Mouse (Mus musculus): ENCODE measurements around the gene Barx2. TPM values are rescaled to one million over a fixed set of nuclear protein-coding genes. Genes with fewer than 3 reads are reported as not detected.

The Barx2 gene
- polyA plus RNA-seq, 1 experiment, result not detected

DNA sequence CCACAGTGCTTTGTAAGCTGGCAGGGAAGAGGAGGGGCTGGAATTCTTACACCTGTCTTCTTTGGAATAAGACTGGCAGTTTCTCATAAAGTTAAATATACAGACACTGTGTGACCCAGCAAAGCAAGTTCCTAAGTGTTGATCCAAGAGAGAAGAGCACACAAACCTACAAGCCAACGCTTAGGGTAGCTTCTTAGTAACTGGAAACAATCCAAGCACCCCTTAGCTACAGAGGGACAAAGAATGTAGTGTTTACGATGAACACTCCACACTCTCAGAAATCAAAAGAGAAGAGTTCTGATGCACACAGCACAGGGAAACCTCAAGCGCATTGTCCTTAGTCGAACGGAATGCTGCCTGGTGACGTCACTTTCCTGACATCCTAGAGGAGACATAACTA is 49.4 kb downstream of the Barx2 start:
- Histone ChIP-seq H3K4me1 (no peaks in the 10 kb centered on the region), H3K4me3 (replicated peaks) (no peak overlapping the region), H3K9me3 (0 out of 2 replicates have a peak, but pooled peaks cover 3% of the 10 kb centered on the region), H3K27me3 (replicated peaks) (peaks cover 3% of the 10 kb centered on the region), H3K36me3 (replicated peaks; ENCODE audit: low read length) (no peaks in the 10 kb centered on the region)
- TF ChIP-seq FLI1 (IDR thresholded peaks at IDR 0.05; ENCODE audit: low read length) (no peak), GATA1 (IDR thresholded peaks at IDR 0.05; ENCODE audit: borderline replicate concordance, low read length) (no peak)

DNA sequence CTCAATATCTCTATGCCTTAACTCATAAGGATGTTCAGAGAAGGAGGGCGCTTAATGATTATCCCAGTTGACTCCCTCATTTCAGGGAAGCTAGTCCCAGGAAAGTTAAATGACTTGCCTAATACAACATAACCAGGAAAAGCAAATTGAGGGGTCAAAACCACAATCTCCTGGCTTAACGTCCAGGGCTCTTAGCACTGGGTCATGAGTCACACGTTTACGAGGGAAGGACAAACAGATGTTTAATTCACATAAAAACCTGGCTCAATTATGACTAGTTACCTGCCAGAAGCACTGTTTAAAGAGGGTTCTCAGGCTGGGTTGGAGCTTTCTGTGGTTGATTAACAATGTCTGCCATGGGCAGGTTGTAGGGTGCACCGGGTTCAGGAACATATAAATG is 53.8 kb downstream of the Barx2 start:
- H3K4me3 ChIP-seq (replicated peaks), result no peak overlapping the region
- TF ChIP-seq GATA1 (IDR thresholded peaks at IDR 0.05; ENCODE audit: borderline replicate concordance, low read length) (no peak), FLI1 (IDR thresholded peaks at IDR 0.05; ENCODE audit: low read length) (no peak)
- no peaks in the 10 kb centered on the region for H3K4me1 ChIP-seq
- H3K9me3 ChIP-seq, result 0 out of 2 replicates have a peak, but pooled peaks cover 3% of the 10 kb centered on the region
- H3K27me3 ChIP-seq (replicated peaks), result peaks cover 16% of the 10 kb centered on the region
- no peaks in the 10 kb centered on the region for H3K36me3 ChIP-seq (replicated peaks; ENCODE audit: low read length)

DNA sequence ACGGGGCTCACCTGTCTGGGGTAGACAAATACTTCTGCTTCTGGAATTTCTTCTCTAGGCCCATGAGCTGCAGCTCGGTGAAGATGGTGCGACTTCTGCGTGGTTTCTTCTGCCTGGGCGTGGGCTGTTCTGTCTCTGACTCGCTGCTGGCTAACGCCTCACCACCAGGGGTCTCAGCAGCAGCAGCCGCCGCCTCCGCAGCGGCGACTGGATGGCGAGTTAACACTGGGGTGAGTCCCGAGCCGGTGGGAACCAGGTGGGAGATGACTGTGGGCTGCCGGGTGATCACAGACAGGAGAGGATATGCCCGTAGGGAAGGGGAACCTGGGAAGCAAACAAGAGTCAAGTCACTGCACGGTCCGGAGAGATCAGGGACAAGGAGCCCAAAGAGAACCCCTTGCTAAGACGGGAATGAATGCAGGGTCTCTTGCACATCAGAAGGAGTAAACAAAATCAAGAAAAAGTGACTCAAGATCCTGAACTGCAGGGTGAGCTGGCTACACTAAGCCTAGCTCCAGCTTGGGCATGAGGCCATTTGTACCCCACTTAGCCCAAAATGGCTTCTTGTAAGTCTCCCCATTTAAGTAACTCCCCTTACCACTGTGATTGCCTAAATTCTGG is 54.4 kb downstream of the Barx2 start:
- Histone ChIP-seq H3K36me3 (replicated peaks; ENCODE audit: low read length) (no peaks in the 10 kb centered on the region), H3K4me1 (no peaks in the 10 kb centered on the region)
- no peak for TF ChIP-seq FLI1 (IDR thresholded peaks at IDR 0.05; ENCODE audit: low read length)
- TF ChIP-seq GATA1 (IDR thresholded peaks at IDR 0.05; ENCODE audit: borderline replicate concordance, low read length), result no peak

DNA sequence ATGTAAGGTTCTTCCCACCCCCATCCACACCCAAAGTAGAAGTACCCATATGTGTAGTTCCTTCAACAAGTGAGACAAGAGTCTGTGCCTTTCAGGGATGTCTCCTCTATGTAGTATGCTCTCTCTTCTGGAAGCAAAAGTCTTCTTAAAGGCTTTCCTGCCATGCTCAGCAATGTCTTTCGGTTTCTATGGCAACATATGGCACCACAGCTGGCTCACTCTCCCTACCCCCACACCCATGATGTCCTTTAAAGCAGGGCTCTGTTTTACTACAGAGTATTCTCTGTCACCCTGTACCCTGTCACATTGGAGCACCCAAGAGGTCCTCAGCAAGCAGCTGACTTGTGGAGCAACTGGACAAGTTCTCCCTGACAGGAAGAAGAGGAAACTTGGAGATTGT is 55.8 kb downstream of the Barx2 start:
- Histone ChIP-seq H3K4me1 (no peaks in the 10 kb centered on the region), H3K4me3 (replicated peaks) (no peak overlapping the region), H3K9me3 (no peaks in the 10 kb centered on the region), H3K27me3 (replicated peaks) (peaks cover 16% of the 10 kb centered on the region), H3K36me3 (replicated peaks; ENCODE audit: low read length) (no peaks in the 10 kb centered on the region)
- TF ChIP-seq FLI1 (IDR thresholded peaks at IDR 0.05; ENCODE audit: low read length) (no peak), GATA1 (IDR thresholded peaks at IDR 0.05; ENCODE audit: borderline replicate concordance, low read length) (no peak)

More for the DNA sequence above, 54.4 kb downstream of the Barx2 start:
- peaks cover 16% of the 10 kb centered on the region for H3K27me3 ChIP-seq (replicated peaks)
- no peak overlapping the region for H3K4me3 ChIP-seq (replicated peaks)
- H3K9me3 ChIP-seq, result no peaks in the 10 kb centered on the region

DNA sequence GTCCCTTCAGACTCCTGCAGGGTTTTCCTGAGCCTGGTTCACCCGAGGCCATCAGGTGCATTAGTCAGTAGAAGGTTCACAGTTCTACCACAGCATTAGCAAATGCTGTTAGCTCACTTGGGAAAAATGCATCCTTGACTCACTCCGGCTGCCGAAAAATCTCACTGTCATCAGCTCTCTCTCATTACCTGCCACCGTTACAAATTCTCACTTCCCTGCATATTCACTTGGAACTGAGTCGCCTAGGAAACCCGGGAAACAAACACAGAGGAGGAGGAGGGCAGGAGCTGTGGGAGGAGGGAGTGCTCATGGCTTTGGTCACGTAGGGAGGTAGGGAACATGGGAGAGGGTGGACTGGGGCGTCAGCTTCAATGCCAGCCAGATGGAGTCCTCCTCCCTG is 56.8 kb downstream of the Barx2 start:
- no peak for TF ChIP-seq GATA1 (IDR thresholded peaks at IDR 0.05; ENCODE audit: borderline replicate concordance, low read length)
- no peaks in the 10 kb centered on the region for H3K36me3 ChIP-seq (replicated peaks; ENCODE audit: low read length)
- no peaks in the 10 kb centered on the region for H3K9me3 ChIP-seq

DNA sequence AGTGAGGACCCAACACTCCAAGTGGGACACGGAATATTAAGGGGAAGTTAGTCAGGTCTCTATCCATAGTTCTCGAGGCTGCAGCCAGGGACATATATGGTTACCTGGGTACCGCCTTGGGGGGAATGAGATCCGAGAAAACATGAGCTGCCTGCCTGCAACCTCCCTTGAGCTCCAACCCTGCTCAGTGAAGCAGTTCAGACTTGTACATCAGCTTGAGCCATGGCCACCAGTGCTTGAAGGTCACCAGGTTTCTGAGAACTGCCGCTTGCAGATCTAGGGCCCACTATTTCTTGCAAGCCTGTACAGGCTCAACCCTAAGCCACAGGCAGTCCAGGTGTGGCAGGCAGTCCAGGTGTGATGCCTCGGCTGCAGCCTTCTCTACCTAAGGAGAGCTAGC is 57.6 kb downstream of the Barx2 start:
- Histone ChIP-seq H3K4me3 (replicated peaks) (no peak overlapping the region), H3K27me3 (replicated peaks) (peaks cover 16% of the 10 kb centered on the region), H3K9me3 (no peaks in the 10 kb centered on the region), H3K36me3 (replicated peaks; ENCODE audit: low read length) (no peaks in the 10 kb centered on the region), H3K4me1 (no peaks in the 10 kb centered on the region)
- TF ChIP-seq GATA1 (IDR thresholded peaks at IDR 0.05; ENCODE audit: borderline replicate concordance, low read length), result no peak
- TF ChIP-seq FLI1 (IDR thresholded peaks at IDR 0.05; ENCODE audit: low read length), result no peak

More for the DNA sequence above, 56.8 kb downstream of the Barx2 start:
- Histone ChIP-seq H3K27me3 (replicated peaks) (peaks cover 16% of the 10 kb centered on the region), H3K4me3 (replicated peaks) (no peak overlapping the region), H3K4me1 (no peaks in the 10 kb centered on the region)

DNA sequence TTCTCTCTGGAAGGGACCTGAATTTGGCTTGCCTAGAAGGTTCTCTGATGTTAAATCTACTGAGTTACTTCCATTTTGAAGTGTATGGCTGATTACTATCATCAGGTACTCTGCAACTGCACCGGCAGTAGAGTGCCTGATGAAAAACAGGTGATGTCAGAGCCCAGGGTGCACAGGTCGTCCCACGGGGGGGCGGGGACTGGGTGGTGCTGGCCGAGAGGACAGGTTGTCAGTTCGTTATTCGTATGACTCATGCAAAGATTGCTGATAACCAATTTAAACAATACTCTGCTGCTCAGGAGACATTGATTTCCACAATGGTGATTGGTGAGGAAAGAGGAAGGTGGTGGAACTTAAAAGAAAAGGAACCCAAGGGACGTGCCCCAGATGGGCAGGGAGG is 61.6 kb downstream of the Barx2 start:
- Histone ChIP-seq H3K9me3 (no peaks in the 10 kb centered on the region), H3K36me3 (replicated peaks; ENCODE audit: low read length) (no peaks in the 10 kb centered on the region), H3K27me3 (replicated peaks) (peaks cover 3% of the 10 kb centered on the region), H3K4me3 (replicated peaks) (no peak overlapping the region), H3K4me1 (no peaks in the 10 kb centered on the region)
- no peak for TF ChIP-seq FLI1 (IDR thresholded peaks at IDR 0.05; ENCODE audit: low read length)
- TF ChIP-seq GATA1 (IDR thresholded peaks at IDR 0.05; ENCODE audit: borderline replicate concordance, low read length), result no peak

DNA sequence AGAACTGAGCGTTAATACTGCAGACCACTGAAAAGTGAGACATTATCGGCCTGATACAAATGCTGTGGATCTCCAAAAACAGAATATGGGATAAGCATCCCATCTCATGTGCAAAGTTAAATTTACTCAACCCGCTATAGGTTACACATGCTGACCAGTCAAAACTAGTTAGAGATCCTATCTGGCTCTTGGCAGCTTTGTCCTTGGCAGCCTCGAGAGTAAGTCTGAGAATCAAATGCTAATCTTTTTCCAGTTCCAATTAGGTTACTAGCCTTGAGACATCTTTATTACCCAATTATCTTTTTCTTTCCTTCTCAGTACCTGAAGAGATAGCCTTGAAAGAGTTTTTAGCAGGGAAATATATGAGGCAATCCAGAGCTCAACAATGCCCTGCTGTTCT is 62.6 kb downstream of the Barx2 start:
- H3K4me3 ChIP-seq (replicated peaks), result no peak overlapping the region
- no peaks in the 10 kb centered on the region for H3K36me3 ChIP-seq (replicated peaks; ENCODE audit: low read length)
- peaks cover under 1% of the 10 kb centered on the region for H3K27me3 ChIP-seq (replicated peaks)
- H3K9me3 ChIP-seq, result no peaks in the 10 kb centered on the region
- TF ChIP-seq FLI1 (IDR thresholded peaks at IDR 0.05; ENCODE audit: low read length), result no peak
- no peak for TF ChIP-seq GATA1 (IDR thresholded peaks at IDR 0.05; ENCODE audit: borderline replicate concordance, low read length)
- no peaks in the 10 kb centered on the region for H3K4me1 ChIP-seq

DNA sequence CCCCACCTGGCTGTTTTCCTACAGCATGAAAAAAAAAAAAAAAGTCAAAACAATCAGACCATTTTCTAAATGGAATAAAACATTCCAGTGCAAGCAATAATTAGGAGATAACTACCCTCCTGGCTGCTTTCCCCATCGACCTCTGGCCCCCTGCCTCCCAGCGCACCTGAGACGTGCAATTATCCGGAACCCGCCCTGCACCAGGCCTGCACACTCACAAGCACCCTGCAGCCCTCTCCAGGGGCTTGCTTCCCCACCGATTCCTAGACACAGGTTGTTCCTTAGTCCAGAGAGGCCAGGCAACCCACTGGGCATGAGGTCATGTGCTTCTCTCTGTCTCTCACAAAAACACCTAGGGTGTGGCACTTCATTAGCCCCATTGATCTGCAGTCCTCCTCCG is 63.9 kb downstream of the Barx2 start:
- Histone ChIP-seq H3K9me3 (no peaks in the 10 kb centered on the region), H3K4me3 (replicated peaks) (no peak overlapping the region), H3K27me3 (replicated peaks) (no peaks in the 10 kb centered on the region), H3K4me1 (no peaks in the 10 kb centered on the region), H3K36me3 (replicated peaks; ENCODE audit: low read length) (no peaks in the 10 kb centered on the region)
- no peak for TF ChIP-seq GATA1 (IDR thresholded peaks at IDR 0.05; ENCODE audit: borderline replicate concordance, low read length)
- no peak for TF ChIP-seq FLI1 (IDR thresholded peaks at IDR 0.05; ENCODE audit: low read length)

DNA sequence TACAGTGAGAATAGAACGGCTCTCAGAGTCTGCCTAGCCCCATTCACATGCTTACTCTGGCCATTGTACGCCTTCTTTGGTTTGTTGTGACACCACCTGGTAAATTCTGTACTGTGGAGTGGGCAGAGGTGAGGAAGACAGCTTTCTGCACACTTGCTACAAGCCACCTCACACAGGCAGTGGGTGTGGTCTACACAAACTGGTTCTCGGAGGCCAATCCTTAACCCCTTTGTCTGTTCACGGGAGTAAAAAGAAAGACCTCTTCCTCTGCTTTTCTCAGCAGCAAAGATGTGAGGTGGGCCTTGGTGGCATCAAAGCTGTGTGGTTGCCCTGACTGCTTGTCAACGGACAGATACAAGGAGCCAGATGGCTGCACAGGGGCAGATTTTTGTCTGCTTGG is 68.6 kb downstream of the Barx2 start:
- Histone ChIP-seq H3K4me3 (replicated peaks) (no peak overlapping the region), H3K9me3 (peaks cover 3% of the 10 kb centered on the region; the same call in 1 of the 2 replicates), H3K27me3 (replicated peaks) (no peaks in the 10 kb centered on the region), H3K4me1 (no peaks in the 10 kb centered on the region), H3K36me3 (replicated peaks; ENCODE audit: low read length) (no peaks in the 10 kb centered on the region)
- no peak for TF ChIP-seq GATA1 (IDR thresholded peaks at IDR 0.05; ENCODE audit: borderline replicate concordance, low read length)
- TF ChIP-seq FLI1 (IDR thresholded peaks at IDR 0.05; ENCODE audit: low read length), result no peak
